Mouse (Mus musculus) neural tube, embryonic 14.5 days (tissue): ENCODE measurements around the gene Alg9. TPM values are rescaled to one million over a fixed set of nuclear protein-coding genes. Genes with fewer than 3 reads are reported as not detected.

Experiments
- ATAC-seq: fragments of 200-750 bp; cut with Nextera tagmentation; 2 replicates; pipeline ENCODE4 v1.8.0; 2017; ENCODE audit warnings: low read depth, mild to moderate bottlenecking, moderate TSS enrichment, moderate library complexity
- H3K27ac ChIP-seq: fragments of 300-500 bp; sonication (generic); 2 replicates; pipeline ENCODE4 v1.5.1; 2014; ENCODE audit warnings: low read depth, mild to moderate bottlenecking, control low read depth, low read length, moderate library complexity, mixed read lengths
- H3K27me3 ChIP-seq: fragments of 300-500 bp; sonication (generic); 2 replicates; pipeline ENCODE4 v1.6.1; 2014; ENCODE audit warnings: low read length; ENCODE audit not compliant: control insufficient read depth, insufficient read depth
- H3K36me3 ChIP-seq: fragments of 300-500 bp; sonication (generic); 2 replicates; pipeline ENCODE4 v1.6.1; 2014; ENCODE audit warnings: low read length, mixed read lengths; ENCODE audit not compliant: control insufficient read depth, insufficient read depth
- H3K4me1 ChIP-seq: fragments of 300-500 bp; sonication (generic); 2 replicates; pipeline ENCODE4 v1.6.1; 2014; ENCODE audit warnings: low read length; ENCODE audit not compliant: control insufficient read depth, insufficient read depth
- H3K4me2 ChIP-seq: fragments of 300-500 bp; sonication (generic); 2 replicates; pipeline ENCODE4 v1.6.1; 2014; ENCODE audit warnings: mild to moderate bottlenecking, low read depth, low read length, control low read depth
- H3K4me3 ChIP-seq: fragments of 300-500 bp; sonication (generic); 2 replicates; pipeline ENCODE4 v1.5.1; 2014; ENCODE audit warnings: low read depth, low read length, control low read depth, mixed read lengths
- H3K9ac ChIP-seq: fragments of 300-500 bp; sonication (generic); replicated peaks from 2 replicates; pipeline ENCODE4 v1.6.1; 2014; ENCODE audit warnings: low read depth, mild to moderate bottlenecking, control low read depth, low read length, mixed read lengths
- H3K9me3 ChIP-seq: fragments of 300-500 bp; sonication (generic); 2 replicates; pipeline ENCODE4 v1.6.1; 2016; ENCODE audit warnings: low read length; ENCODE audit not compliant: control insufficient read depth
- WGBS: fragments of 180-500 bp; shearing (Covaris S2); extraction: QIAGEN DNeasy Blood & Tissue Kit; methylation state at CpG from one replicate; pipeline ENCODE4 v1.1.7; 2014; 5-methylcytosine and 5-hydroxymethylcytosine counted together
- polyA plus RNA-seq: library from polyadenylated mRNA; unstranded; fragments of >200 nt; fragmentation: Nextera tagmentation; extraction: Ambion mirVana; gene quantifications from 2 replicates; pipeline ENCODE4 v1.2.1, GENCODE M21; 2014

The Alg9 gene
- polyA plus RNA-seq, 1 experiment from 2014 or later: 59.8 TPM

GRCm38 (mm10) chr9:50857082-50857641 lies 82.3 kb downstream of the Alg9 start:
- Histone ChIP-seq H3K27me3 (no peaks in the 10 kb centered on the region), H3K9me3 (no peaks in the 10 kb centered on the region), H3K27ac (peak overlapping the region; percentile 29), H3K4me1 (peaks cover 3% of the 10 kb centered on the region; the same call in 1 of the 2 replicates), H3K4me3 (peak overlapping the region; percentile 72), H3K4me2 (peak overlapping the region; percentile 77), H3K36me3 (no peaks in the 10 kb centered on the region; the same call in 1 of the 2 replicates), H3K9ac (peak overlapping the region; percentile 74)
- peak; percentile 80 for ATAC-seq
- under 1% methylated on average over 46 of the region's 46 CpGs for WGBS

- H3K9ac ChIP-seq: no peak overlapping the region
- 92% methylated on average over 6 of the region's 6 CpGs for WGBS
- no peak for ATAC-seq
These were observed 83.9 kb downstream of the Alg9 start for GRCm38 (mm10) chr9:50858681-50859080.

GRCm38 (mm10) chr9:50861119-50861839 lies 86.5 kb downstream of the Alg9 start:
- no peaks in the 10 kb centered on the region for H3K27me3 ChIP-seq
- H3K36me3 ChIP-seq: peaks cover 22% of the 10 kb centered on the region
- H3K9me3 ChIP-seq: no peaks in the 10 kb centered on the region
- WGBS: 94% methylated on average over 18 of the region's 18 CpGs
- no peak overlapping the region for H3K27ac ChIP-seq
- H3K4me1 ChIP-seq: peaks cover 3% of the 10 kb centered on the region; the same call in 1 of the 2 replicates
- H3K4me3 ChIP-seq: no peak overlapping the region
- H3K4me2 ChIP-seq: no peak overlapping the region
- no peak overlapping the region for H3K9ac ChIP-seq
- ATAC-seq: no peak

More at GRCm38 (mm10) chr9:50858681-50859080, 83.9 kb downstream of the Alg9 start:
- Histone ChIP-seq H3K27me3 (no peaks in the 10 kb centered on the region), H3K9me3 (no peaks in the 10 kb centered on the region), H3K4me1 (peaks cover 3% of the 10 kb centered on the region; the same call in 1 of the 2 replicates), H3K4me3 (no peak overlapping the region), H3K4me2 (no peak overlapping the region), H3K36me3 (peaks cover 15% of the 10 kb centered on the region), H3K27ac (no peak overlapping the region)

- H3K4me3 ChIP-seq: no peak overlapping the region
These were observed 89.0 kb downstream of the Alg9 start for GRCm38 (mm10) chr9:50863824-50864223.

GRCm38 (mm10) chr9:50864877-50865276 lies 90.1 kb downstream of the Alg9 start:
- H3K9ac ChIP-seq: no peak overlapping the region
- H3K4me2 ChIP-seq: no peak overlapping the region
- 95% methylated on average over 5 of the region's 5 CpGs for WGBS
- ATAC-seq: no peak
- no peaks in the 10 kb centered on the region for H3K9me3 ChIP-seq
- H3K4me3 ChIP-seq: no peak overlapping the region
- H3K36me3 ChIP-seq: peaks cover 43% of the 10 kb centered on the region
- H3K27me3 ChIP-seq: no peaks in the 10 kb centered on the region
- H3K4me1 ChIP-seq: no peaks in the 10 kb centered on the region
- H3K27ac ChIP-seq: no peak overlapping the region

More at GRCm38 (mm10) chr9:50863824-50864223, 89.0 kb downstream of the Alg9 start:
- no peaks in the 10 kb centered on the region for H3K4me1 ChIP-seq
- H3K27ac ChIP-seq: no peak overlapping the region
- no peak overlapping the region for H3K9ac ChIP-seq
- WGBS: 95% methylated on average over 4 of the region's 4 CpGs
- no peak overlapping the region for H3K4me2 ChIP-seq
- H3K36me3 ChIP-seq: peaks cover 40% of the 10 kb centered on the region
- no peak for ATAC-seq
- H3K27me3 ChIP-seq: no peaks in the 10 kb centered on the region
- H3K9me3 ChIP-seq: no peaks in the 10 kb centered on the region

- Histone ChIP-seq H3K27me3 (no peaks in the 10 kb centered on the region), H3K4me2 (no peak overlapping the region), H3K9me3 (no peaks in the 10 kb centered on the region), H3K27ac (no peak overlapping the region), H3K4me3 (no peak overlapping the region), H3K4me1 (no peaks in the 10 kb centered on the region), H3K36me3 (peaks cover 43% of the 10 kb centered on the region), H3K9ac (no peak overlapping the region)
- ATAC-seq: no peak
- WGBS: 91% methylated on average over 8 of the region's 8 CpGs
These were observed 91.0 kb downstream of the Alg9 start for GRCm38 (mm10) chr9:50865803-50866202.

- Histone ChIP-seq H3K9me3 (no peaks in the 10 kb centered on the region), H3K36me3 (peaks cover 43% of the 10 kb centered on the region), H3K27me3 (no peaks in the 10 kb centered on the region), H3K4me2 (no peak overlapping the region), H3K4me3 (no peak overlapping the region), H3K27ac (no peak overlapping the region), H3K4me1 (no peaks in the 10 kb centered on the region), H3K9ac (no peak overlapping the region)
- 96% methylated on average over 6 of the region's 6 CpGs for WGBS
- no peak for ATAC-seq
These were observed 92.2 kb downstream of the Alg9 start for GRCm38 (mm10) chr9:50867015-50867414.

GRCm38 (mm10) chr9:50868182-50868581 lies 93.4 kb downstream of the Alg9 start:
- Histone ChIP-seq H3K36me3 (peaks cover 33% of the 10 kb centered on the region), H3K4me2 (no peak overlapping the region)

GRCm38 (mm10) chr9:50873210-50873609 lies 98.4 kb downstream of the Alg9 start:
- H3K9me3 ChIP-seq: no peaks in the 10 kb centered on the region
- peaks cover 11% of the 10 kb centered on the region; the same call in 1 of the 2 replicates for H3K36me3 ChIP-seq
- no peaks in the 10 kb centered on the region for H3K27me3 ChIP-seq
- H3K4me1 ChIP-seq: no peaks in the 10 kb centered on the region
- no peak overlapping the region for H3K4me3 ChIP-seq
- H3K9ac ChIP-seq: no peak overlapping the region
- WGBS: 93% methylated on average over 9 of the region's 9 CpGs
- H3K4me2 ChIP-seq: no peak overlapping the region
- H3K27ac ChIP-seq: no peak overlapping the region
- no peak for ATAC-seq

More at GRCm38 (mm10) chr9:50868182-50868581, 93.4 kb downstream of the Alg9 start:
- H3K4me3 ChIP-seq: no peak overlapping the region
- ATAC-seq: no peak
- no peak overlapping the region for H3K27ac ChIP-seq
- no peaks in the 10 kb centered on the region for H3K9me3 ChIP-seq
- no peaks in the 10 kb centered on the region for H3K27me3 ChIP-seq
- H3K4me1 ChIP-seq: no peaks in the 10 kb centered on the region
- no peak overlapping the region for H3K9ac ChIP-seq
- 85% methylated on average over 2 of the region's 2 CpGs for WGBS
